Mouse (Mus musculus) urinary bladder, postnatal 4 days (tissue): ENCODE data around the gene Prkce.
A peak's percentile ranks its signal among the peaks of the same experiment; 100 is the strongest.

Experiments
- DNase-seq, 2 experiments: peaks; one replicate each; pipeline ENCODE4 v3.0.0; 2021 to 2022; ENCODE audit warnings: low spot score in 2 of 2

The Prkce gene

GRCm38 (mm10) chr17:86334990-86335389, 167.4 kb downstream of the Prkce start:
- DNase-seq = no peak

DNA sequence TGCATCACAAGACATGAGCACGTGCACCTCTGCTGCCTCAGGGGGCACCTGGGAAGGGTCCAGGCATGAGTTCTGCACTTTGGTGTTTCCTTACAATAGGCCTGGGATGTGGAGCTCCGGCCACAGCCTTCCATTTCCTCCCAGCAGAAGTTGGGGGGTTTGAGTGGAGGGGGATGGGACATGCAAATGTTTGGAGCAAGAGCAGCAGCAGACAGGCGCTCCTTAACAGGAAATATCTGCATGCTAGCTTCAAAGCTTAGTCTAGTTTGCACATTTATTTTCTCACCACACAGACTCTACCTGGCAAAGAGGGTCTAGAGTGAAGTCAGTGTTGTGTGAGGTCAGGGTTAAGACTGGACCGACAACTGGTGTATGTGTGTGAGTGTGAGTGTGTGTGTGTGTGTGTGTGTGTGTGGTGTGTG, 169.1 kb downstream of the Prkce start:
- DNase-seq = no peak

DNA sequence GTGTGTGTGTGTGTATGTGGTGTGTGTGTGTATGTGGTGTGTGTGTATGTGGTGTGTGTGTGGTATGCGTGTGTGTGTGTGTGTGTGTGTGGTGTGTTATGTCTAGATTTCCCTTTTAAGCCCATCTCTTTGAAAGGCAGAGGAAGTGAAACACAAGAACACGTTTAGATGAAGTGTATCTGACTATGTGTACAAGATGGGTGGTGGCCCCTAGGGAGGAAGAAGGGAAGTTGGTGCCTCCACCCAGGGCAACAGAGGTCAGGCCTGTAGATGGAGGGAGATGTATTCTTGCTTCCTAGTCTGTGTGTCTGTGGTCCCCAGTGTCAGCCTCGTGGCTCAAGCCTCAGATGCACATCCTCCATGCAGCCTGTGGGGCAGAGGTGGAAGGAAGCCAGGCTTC, 169.5 kb downstream of the Prkce start:
- no peak for DNase-seq

DNA sequence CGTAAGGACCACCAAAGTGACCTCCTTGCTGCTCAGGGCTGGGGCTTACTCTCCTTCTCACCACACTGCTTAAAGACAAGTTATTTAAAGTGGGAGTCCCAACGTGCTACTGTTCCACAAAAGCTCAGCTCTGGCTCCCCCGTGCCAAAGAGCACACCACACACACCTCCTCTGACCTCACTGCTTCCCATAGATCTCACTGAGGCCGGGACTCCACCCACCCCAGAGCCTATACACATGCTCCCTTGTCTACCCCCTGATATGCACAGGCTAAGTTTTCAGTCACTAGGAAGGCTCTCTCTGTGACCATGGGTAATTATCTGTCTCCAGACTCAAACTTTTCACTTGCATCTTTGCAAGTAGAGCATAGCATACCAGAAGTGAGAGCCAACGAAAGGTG, 170.7 kb downstream of the Prkce start:
- DNase-seq = no peak

DNA sequence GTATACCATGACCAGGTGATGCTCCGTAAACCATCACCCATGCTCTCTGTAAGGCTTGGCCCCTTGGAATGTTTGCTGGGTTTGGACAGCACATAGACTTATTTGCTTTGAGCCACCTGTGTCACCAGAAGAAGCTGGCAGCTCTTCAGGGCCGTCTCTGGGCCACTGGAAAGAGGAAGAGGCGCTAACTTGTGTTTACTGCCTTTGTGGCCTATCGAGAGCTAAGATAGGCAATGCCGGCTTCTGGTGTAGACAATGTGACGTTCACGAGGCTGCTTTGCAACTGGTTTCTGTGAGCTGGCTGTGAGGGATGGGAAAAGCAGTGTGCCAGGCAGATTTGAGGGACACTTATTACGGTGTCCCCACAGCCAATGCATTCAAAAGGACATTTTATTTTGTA, 176.4 kb downstream of the Prkce start:
- DNase-seq = no peak

- no peak for DNase-seq
These were observed 177.8 kb downstream of the Prkce start for GRCm38 (mm10) chr17:86345234-86346005.

GRCm38 (mm10) chr17:86350236-86350635, 182.7 kb downstream of the Prkce start:
- DNase-seq = peak; percentile 69 to 82

DNA sequence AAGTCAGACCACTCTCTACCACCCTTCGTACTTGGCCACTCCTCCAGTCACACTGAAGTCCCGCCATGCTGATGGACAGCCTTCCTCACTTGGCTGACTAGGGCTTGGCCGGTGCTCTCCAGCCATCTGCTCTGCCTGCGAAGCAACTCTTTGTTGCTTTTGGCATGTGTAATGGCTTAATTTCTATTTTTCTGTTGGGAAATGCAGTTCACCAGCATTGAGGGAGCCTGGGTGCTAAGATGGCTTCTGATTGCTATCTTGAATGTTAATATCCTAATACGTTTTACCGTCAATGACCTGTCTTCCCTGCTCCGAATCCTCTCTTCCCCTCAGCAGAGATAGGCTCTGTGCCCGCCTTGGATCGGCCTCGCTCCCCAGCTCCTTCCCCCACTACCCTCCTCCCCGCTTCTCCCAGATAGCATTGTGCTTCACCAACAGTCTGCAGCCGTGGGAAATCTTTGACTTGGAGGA, 183.2 kb downstream of the Prkce start:
- DNase-seq = no peak

DNA sequence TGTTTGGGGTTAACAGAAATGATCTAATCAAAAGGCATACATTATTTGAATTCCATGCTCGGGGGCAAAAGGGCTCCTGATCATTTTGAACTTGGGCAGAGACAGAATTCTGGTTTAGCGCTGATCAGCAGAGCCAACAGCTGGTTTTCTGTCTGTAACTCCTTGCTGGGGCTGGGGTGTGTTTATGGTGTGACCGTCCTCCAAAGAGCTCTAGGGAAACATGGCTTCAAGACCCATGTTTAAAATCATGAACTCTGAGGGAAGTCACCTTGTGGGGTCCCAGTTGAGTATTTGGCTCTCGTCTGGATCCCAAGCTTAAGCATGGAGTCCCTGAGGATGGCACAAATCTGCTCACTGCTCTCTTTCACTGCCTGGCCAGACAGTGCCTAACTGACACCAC, 183.7 kb downstream of the Prkce start:
- no peak for DNase-seq

DNA sequence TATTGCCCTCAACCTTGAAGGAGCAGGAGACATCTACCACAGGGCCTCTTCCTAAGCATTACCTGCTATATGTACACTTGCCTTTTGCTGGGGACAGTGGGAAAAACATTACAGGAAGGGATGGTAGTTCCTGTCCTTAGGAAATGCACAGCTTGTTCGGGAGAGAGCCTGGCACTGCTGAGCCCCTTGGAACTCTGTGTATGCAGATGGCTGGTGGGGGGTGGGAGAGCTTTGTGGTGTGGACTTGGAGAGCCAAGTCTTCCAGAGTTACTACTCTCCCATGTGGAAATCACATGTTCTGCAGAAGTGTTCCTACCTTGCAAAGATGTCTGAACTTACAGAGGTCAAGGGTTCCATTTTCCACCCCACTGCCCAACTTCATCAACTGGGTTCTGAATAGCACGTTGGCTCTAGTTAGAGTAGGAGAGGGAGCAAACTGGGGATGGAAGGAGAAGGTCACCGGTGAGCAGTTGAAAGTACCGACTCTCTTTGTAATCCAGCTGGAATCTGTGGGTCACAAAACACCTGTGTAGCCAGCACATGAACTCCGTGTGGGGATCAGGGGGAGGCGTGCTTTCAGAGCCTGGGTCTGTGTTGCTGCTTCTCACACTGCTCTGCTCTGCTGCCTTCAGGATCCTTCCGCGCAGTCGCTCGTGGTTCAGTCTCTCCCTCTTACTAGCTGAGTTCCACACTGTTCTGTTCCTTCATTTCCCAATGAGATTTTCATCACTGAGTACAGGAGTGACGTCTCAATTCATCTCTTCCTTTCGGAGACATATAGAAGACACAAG, 184.9 kb downstream of the Prkce start:
- DNase-seq = no peak

DNA sequence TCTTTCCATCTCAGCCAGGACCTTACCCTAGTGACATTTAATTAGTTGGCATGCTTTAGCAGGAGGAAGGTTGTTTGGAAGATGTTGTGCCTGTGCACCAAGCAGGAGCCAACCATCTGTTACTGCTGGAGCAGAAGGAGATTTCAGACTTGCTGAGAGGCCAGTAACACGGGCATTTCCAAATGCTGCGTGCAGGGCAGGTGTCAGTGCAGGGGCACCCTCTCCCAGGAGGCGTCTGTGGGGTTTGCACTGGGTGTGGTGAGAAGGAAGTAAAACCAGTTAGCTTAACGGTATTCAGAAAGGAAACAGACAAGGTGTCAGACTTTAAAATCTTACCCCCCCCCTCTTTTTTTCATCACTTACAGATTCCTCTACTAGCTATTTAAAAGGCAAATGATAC, 186.1 kb downstream of the Prkce start:
- DNase-seq = no peak

- DNase-seq = no peak
These were observed 186.5 kb downstream of the Prkce start for GRCm38 (mm10) chr17:86354101-86354500.

DNA sequence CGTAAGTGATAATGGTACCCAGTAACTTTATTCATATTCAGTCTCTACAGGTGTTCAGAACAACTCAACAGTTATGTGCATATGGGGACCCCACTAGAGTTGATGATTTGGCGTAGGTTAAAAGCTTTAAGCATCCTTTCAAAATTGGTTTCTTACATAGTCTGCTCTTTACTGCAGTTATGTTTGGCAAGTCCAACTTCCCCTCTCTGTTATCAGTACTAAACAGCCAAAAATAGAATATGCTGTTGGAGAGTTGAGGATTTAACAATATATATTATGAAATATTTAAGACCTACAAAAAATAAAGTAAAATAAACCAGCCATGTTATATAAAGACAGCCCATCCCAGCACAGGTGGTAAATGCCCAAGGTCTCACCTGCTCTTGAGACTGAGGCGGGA, 187.3 kb downstream of the Prkce start:
- no peak for DNase-seq

DNA sequence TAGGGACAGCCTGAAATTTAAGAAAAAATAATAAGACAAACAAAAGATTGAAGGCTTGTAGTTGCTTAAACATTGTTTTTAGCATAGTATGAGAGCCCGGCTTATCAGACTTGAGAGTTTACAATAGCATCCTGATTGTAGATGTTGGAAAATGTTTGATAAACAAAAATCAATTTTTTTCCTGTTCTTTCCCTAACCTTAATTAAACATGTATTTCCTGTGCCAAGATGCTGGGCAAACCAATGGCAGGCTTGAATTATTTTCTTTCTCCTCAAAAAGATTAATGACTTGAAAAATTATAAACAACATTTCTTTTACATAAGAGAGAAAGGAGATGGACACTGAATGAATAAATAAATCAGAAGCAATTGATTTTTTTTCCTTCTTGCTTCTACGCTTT, 187.7 kb downstream of the Prkce start:
- DNase-seq = no peak

- DNase-seq = no peak
These were observed 188.3 kb downstream of the Prkce start for GRCm38 (mm10) chr17:86355772-86356451.

GRCm38 (mm10) chr17:86358388-86358787, 190.8 kb downstream of the Prkce start:
- no peak for DNase-seq

DNA sequence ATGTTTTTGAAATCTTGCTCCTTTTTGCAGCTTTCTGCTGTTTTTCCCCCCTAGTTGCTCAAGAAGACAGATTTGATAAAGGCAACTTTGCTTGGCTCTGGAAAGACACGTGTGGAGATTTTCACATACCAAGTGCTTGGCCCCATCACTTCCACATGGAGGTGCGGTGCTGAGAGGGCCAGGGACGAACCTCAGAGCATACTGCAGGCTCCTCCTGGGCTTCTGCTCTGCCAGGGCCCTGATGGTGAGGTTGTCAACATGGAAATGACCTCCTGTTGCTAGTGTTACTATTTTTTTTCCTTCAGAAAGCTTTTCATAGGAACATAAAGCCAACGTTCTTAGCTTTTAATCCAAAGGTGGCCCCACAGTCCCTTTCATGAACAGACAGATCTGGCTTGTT, 191.3 kb downstream of the Prkce start:
- DNase-seq = no peak

GRCm38 (mm10) chr17:86360849-86361248, 193.3 kb downstream of the Prkce start:
- no peak for DNase-seq

- no peak for DNase-seq
These were observed 195.8 kb downstream of the Prkce start for GRCm38 (mm10) chr17:86363356-86363755.

GRCm38 (mm10) chr17:86364349-86365075, 196.9 kb downstream of the Prkce start:
- no peak for DNase-seq

DNA sequence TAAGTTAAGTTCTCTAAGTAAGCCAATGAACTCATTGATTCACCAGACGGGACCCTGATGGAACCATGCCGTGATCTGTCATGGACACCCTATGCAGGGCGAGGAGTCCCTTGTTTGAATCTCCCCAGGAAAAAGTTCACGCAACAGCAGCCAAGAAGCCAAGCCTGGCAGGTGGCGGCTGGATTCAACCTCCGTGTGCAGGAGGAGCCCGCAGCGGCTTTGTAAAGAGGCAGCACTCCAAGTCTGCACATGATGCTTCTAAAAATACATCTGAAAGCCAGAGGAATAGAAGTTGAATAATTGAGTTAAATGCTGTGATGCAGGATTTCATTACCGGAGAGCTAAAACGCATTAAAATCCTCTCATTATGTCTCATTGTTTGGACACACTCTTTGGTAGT, 199.3 kb downstream of the Prkce start:
- DNase-seq = no peak

DNA sequence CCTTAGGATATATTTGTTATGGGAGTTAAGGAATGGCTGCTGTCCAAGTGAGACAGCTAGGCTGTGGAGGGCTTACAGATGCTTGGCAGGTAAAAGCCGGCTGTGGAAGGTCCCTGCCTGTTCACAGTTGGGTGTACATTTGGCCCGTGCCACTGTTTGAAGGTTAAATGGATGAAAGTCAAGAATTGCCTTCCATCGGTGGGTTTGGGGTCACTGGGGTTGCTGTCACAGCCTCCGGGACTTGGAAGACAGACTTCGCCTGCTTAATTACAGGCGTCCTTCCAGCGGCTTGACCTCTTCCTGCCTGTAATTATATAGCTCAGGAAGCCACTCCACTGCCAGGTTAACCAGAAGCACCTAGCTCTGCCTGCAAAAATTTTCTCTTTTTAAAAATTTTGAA, 200.1 kb downstream of the Prkce start:
- no peak for DNase-seq
